Mouse (Mus musculus) kidney, postnatal 0 days (tissue): ENCODE data around the gene Mapkapk2. TPM values are rescaled to one million over a fixed set of nuclear protein-coding genes. Genes with fewer than 3 reads are reported as not detected.

ENCODE experiments used
- ATAC-seq: fragments of 200-750 bp; cut with Nextera tagmentation; replicated peaks from 2 replicates; pipeline ENCODE4 v1.8.0; 2017; ENCODE audit warnings: low read depth, moderate number of reproducible peaks, moderate TSS enrichment, moderate library complexity; ENCODE audit not compliant: low FRiP score
- DNase-seq: peaks from one replicate; pipeline ENCODE4 v3.0.0-alpha.2; 2016; ENCODE audit warnings: low spot score
- H3K27ac ChIP-seq: fragments of 300-500 bp; sonication (generic); 2 replicates; pipeline ENCODE4 v1.5.1; 2014; ENCODE audit warnings: mild to moderate bottlenecking
- H3K27me3 ChIP-seq: fragments of 300-500 bp; sonication (generic); 2 replicates; pipeline ENCODE4 v1.6.1; 2014; ENCODE audit warnings: low read length, mixed read lengths; ENCODE audit not compliant: insufficient read depth
- H3K36me3 ChIP-seq: fragments of 300-500 bp; sonication (generic); 2 replicates; pipeline ENCODE4 v1.6.1; 2014; ENCODE audit warnings: low read length, mixed read lengths; ENCODE audit not compliant: insufficient read depth
- H3K4me1 ChIP-seq: fragments of 300-500 bp; sonication (generic); replicated peaks from 2 replicates; pipeline ENCODE4 v1.6.1; 2014; ENCODE audit warnings: antibody characterized with exemption, low read length, mixed read lengths; ENCODE audit not compliant: insufficient read depth
- H3K4me2 ChIP-seq: fragments of 300-500 bp; sonication (generic); 2 replicates; pipeline ENCODE4 v1.6.1; 2014; ENCODE audit warnings: mild to moderate bottlenecking, low read length, moderate library complexity, mixed read lengths
- H3K4me3 ChIP-seq: fragments of 300-500 bp; sonication (generic); replicated peaks from 2 replicates; pipeline ENCODE4 v1.5.1; 2014; ENCODE audit warnings: low read depth, low read length
- H3K9ac ChIP-seq: fragments of 300-500 bp; sonication (generic); 2 replicates; pipeline ENCODE4 v1.6.1; 2014; ENCODE audit warnings: low read depth, low read length
- H3K9me3 ChIP-seq: fragments of 300-500 bp; sonication (generic); replicated peaks from 2 replicates; pipeline ENCODE4 v1.6.1; 2016; ENCODE audit warnings: low read length, inconsistent platforms, mixed read lengths
- CTCF ChIP-seq: IDR thresholded peaks from 2 replicates; pipeline ENCODE4 v1.5.1; 2016; ENCODE audit warnings: antibody characterized with exemption, low read depth, mild to moderate bottlenecking, moderate library complexity
- WGBS: fragments of 180-500 bp; shearing (Covaris S2); extraction: QIAGEN DNeasy Blood & Tissue Kit; methylation state at CpG from one replicate; pipeline ENCODE4 v1.1.7; 2014; 5-methylcytosine and 5-hydroxymethylcytosine counted together
- polyA plus RNA-seq: library from polyadenylated mRNA; unstranded; fragments of >200 nt; fragmentation: Nextera tagmentation; extraction: Ambion mirVana; gene quantifications from 2 replicates; pipeline ENCODE4 v1.2.1, GENCODE M21; 2015

Mapkapk2 gene
- polyA plus RNA-seq, 1 experiment from 2014 or later: 55.9 TPM

DNA sequence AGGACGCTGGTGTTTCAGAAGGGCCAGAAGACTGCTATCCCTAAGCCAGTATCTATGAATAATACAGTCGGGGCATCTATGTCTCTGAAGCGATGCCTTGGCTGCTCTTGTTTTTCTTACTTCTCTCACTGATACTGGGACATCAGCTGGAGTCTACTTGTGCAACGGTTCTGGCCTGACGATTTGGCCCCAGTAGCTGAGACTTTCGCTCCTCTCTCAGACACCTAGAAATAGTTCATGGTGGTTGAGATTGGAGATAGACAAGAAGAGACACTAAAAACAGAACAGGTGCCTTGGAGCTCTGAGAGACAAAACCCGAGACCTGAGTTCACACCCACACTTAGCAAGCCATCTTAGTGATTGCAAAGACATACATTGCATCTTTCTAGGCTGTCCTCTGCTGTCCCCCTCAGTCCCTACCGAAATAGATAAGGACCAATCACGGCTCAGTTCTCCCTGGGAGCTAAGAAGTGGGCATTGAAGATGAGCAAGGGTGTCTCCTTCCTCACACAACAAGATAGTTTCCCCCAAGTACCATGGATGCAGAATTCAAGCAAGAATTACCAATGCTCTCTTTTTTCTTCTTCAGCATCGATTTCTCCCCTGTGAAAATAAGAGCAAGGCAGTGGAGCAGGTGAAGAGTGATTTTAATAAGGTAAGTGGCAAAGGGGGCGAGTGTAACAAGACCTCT lies 75.6 kb downstream of the Mapkapk2 start:
- no peaks in the 10 kb centered on the region for H3K4me1 ChIP-seq
- no peak for ATAC-seq
- DNase-seq: no peak
- no peak overlapping the region for H3K9ac ChIP-seq
- H3K4me2 ChIP-seq: no peak overlapping the region
- no peaks in the 10 kb centered on the region for H3K36me3 ChIP-seq
- H3K27me3 ChIP-seq: no peaks in the 10 kb centered on the region
- H3K9me3 ChIP-seq: no peaks in the 10 kb centered on the region
- H3K4me3 ChIP-seq: no peak overlapping the region
- no peak overlapping the region for H3K27ac ChIP-seq
- 66% methylated on average over 11 of the region's 11 CpGs for WGBS
- TF ChIP-seq CTCF: no peak

DNA sequence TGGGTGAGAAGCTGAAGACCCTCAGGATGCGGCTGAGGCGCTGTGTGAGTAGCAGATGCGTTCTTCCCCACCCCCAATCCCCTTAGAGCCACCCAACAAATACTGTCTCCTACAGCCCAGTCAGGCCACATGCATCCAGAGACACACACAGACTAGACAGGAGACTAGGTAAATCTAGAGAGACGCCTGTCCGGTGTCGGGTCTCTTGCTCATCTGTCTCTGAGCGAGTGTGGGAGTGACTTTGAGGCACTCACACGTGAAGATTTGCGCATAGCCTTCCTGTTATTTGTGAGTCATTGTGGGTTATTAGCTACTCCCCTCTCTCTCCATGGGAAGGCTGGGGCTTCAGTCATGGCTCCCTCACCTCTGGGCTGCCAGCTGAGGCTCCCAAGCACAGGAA lies 76.2 kb downstream of the Mapkapk2 start:
- 0 out of 2 replicates have a peak, but pooled peaks have one; percentile 25 for ATAC-seq
- WGBS: 39% methylated on average over 9 of the region's 9 CpGs
- no peaks in the 10 kb centered on the region for H3K27me3 ChIP-seq
- no peaks in the 10 kb centered on the region for H3K9me3 ChIP-seq
- no peak overlapping the region for H3K27ac ChIP-seq
- H3K4me1 ChIP-seq: no peaks in the 10 kb centered on the region
- H3K9ac ChIP-seq: no peak overlapping the region
- no peaks in the 10 kb centered on the region for H3K36me3 ChIP-seq
- no peak overlapping the region for H3K4me2 ChIP-seq
- DNase-seq: peak; percentile 22
- no peak overlapping the region for H3K4me3 ChIP-seq
- no peak for TF ChIP-seq CTCF

DNA sequence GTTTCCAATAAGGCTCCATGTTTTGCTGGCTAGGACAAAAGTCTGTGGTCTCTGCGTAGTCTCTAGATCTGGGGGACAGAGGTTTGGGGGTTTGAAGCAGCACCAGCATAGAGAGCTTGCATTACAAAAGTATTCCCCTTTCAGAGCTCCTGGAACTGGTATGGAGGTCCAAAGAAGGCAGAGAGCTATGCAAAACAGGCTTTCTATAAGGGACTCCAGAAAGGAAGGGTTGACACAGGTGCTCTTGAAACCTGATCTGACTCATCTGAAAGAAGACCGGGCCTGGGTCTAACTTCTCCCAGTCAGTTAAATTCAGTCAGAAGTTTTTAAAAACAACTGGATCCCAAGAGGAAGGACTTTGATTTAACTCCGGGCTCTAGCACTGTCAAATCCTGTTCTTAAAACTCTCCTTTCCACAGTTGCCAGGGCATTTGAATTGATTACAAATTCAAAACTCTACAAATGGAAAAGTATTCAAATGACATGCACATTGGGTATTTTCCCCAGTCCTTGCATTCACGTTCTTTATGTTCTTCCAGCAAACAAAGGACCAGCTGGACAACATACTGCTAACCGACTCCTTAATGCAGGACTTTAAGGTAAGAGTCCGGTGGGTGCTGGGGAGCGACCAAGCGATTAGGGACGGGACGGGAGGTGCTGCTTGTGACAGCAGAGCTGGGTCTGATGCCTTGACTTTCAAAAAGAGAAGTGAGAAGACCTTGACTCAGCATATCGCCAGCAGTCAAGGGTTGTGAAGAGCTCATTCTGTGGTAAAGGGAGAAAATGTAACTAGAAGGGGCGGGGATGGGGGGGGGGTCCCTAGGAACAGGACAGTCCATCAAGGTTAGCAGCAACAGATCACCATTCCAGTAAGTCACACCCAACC lies 77.0 kb downstream of the Mapkapk2 start:
- no peaks in the 10 kb centered on the region for H3K9me3 ChIP-seq
- H3K27ac ChIP-seq: no peak overlapping the region
- H3K36me3 ChIP-seq: no peaks in the 10 kb centered on the region
- 50% methylated on average over 12 of the region's 12 CpGs for WGBS
- H3K4me3 ChIP-seq: no peak overlapping the region
- no peaks in the 10 kb centered on the region for H3K27me3 ChIP-seq
- no peak for TF ChIP-seq CTCF
- DNase-seq (peak; percentile 6), ATAC-seq (no peak)
- H3K4me1 ChIP-seq: no peaks in the 10 kb centered on the region
- no peak overlapping the region for H3K9ac ChIP-seq
- no peak overlapping the region for H3K4me2 ChIP-seq

DNA sequence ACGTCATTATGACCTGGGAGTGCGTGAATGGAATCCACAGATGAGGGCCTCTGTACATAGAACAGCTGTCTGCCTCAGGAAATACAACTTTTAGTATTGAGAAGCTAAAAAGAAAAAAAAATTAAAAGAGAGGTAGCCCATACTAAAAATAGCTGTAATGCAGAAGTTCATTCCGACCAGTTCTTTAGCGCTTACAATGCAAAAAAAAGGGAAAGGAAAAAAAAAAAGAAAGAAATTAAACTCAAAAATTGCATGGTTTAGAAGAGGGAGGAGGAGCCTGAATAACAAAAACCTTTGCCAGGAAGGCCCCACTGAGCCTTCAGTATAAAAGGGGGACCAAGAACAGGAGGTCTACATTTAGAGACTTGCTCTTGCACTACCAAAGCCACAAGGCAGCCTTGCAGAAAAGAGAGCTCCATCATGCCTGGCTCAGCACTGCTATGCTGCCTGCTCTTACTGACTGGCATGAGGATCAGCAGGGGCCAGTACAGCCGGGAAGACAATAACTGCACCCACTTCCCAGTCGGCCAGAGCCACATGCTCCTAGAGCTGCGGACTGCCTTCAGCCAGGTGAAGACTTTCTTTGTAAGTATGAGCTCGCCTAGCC lies 78.0 kb downstream of the Mapkapk2 start, which contains the start of gene Il10:
Il10 (plus strand) TSS at position 354 of the 607 bp plus-strand sequence.
- 62% methylated on average over 8 of the region's 8 CpGs for WGBS
- no peaks in the 10 kb centered on the region for H3K9me3 ChIP-seq
- H3K9ac ChIP-seq: no peak within 1 kb of the TSS
- no peak within 1 kb of the TSS for H3K27ac ChIP-seq
- peak; percentile 2 for DNase-seq
- H3K27me3 ChIP-seq: no peaks in the 10 kb centered on the region
- ATAC-seq: no peak
- no peak for TF ChIP-seq CTCF
- H3K36me3 ChIP-seq: no peaks in the 10 kb centered on the region
- no peaks in the 10 kb centered on the region for H3K4me1 ChIP-seq
- no peak within 1 kb of the TSS for H3K4me2 ChIP-seq
- H3K4me3 ChIP-seq: no peak within 1 kb of the TSS

DNA sequence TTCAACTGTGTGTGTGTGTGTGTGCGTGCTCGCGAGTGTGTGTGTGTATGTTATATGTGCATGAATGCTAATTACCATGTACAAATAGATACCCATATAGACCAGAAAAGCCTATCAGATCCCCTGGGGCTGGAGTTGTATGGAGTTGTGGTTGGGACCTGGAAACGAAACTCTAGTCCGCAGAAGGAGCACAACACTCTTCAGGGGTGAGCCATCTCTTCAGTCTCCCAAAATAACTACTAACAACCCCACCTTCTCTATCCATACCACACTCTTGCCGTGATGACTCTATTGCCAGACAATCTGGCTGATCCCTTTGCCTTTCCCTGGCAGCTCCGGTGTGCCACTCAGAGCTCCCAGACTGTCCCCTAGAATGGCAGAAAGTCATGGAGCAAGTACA lies 81.7 kb downstream of the Mapkapk2 start:
- no peaks in the 10 kb centered on the region for H3K4me1 ChIP-seq
- H3K27ac ChIP-seq: no peak overlapping the region
- 91% methylated on average over 7 of the region's 7 CpGs for WGBS
- H3K9me3 ChIP-seq: no peaks in the 10 kb centered on the region
- no peak overlapping the region for H3K4me2 ChIP-seq
- no peak overlapping the region for H3K4me3 ChIP-seq
- TF ChIP-seq CTCF: no peak
- no peaks in the 10 kb centered on the region for H3K36me3 ChIP-seq
- no peak overlapping the region for H3K9ac ChIP-seq
- H3K27me3 ChIP-seq: no peaks in the 10 kb centered on the region
- ATAC-seq (no peak), DNase-seq (no peak)

DNA sequence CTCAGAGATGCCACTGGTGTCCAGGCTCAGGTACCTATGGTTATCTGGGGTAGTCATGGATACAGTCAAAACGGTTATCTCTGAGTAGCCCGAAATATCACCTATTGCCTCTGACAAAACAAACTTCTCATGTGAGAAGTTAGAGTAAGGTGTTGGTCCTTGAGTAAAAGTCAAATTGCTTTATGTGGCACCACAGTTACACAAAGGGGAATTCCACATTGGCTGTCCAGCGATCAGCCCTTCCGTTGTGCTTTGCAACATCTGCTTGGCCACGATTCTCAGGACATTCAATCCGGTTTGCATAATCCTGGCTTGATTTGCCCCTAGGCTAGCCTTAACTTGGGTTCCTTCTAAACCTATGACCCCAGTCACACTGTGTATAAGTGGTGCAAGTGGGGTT lies 82.3 kb downstream of the Mapkapk2 start:
- TF ChIP-seq CTCF: no peak
- no peaks in the 10 kb centered on the region for H3K27me3 ChIP-seq
- H3K4me2 ChIP-seq: no peak overlapping the region
- H3K4me3 ChIP-seq: no peak overlapping the region
- H3K9ac ChIP-seq: no peak overlapping the region
- ATAC-seq: no peak
- no peaks in the 10 kb centered on the region for H3K36me3 ChIP-seq
- DNase-seq: no peak
- 89% methylated on average over 6 of the region's 6 CpGs for WGBS
- no peak overlapping the region for H3K27ac ChIP-seq
- no peaks in the 10 kb centered on the region for H3K9me3 ChIP-seq
- H3K4me1 ChIP-seq: no peaks in the 10 kb centered on the region
